Mouse (Mus musculus) neural tube, embryonic 12.5 days (tissue): ENCODE data around the gene Pdzd8. TPM values are rescaled to one million over a fixed set of nuclear protein-coding genes. Genes with fewer than 3 reads are reported as not detected.

Experiments
- ATAC-seq: fragments of 200-750 bp; cut with Nextera tagmentation; 2 replicates; pipeline ENCODE4 v1.8.0; 2017; ENCODE audit warnings: low read depth, mild to moderate bottlenecking, moderate TSS enrichment, moderate library complexity; ENCODE audit not compliant: low FRiP score
- H3K27ac ChIP-seq: fragments of 300-500 bp; sonication (generic); 2 replicates; pipeline ENCODE4 v1.5.1; 2016
- H3K27me3 ChIP-seq: fragments of 300-500 bp; sonication (generic); replicated peaks from 2 replicates; pipeline ENCODE4 v1.6.1; 2016; ENCODE audit warnings: mild to moderate bottlenecking
- H3K36me3 ChIP-seq: fragments of 300-500 bp; sonication (generic); 2 replicates; pipeline ENCODE4 v1.6.1; 2016; ENCODE audit warnings: mild to moderate bottlenecking
- H3K4me1 ChIP-seq: fragments of 300-500 bp; sonication (generic); 2 replicates; pipeline ENCODE4 v1.6.1; 2016
- H3K4me2 ChIP-seq: fragments of 300-500 bp; sonication (generic); replicated peaks from 2 replicates; pipeline ENCODE4 v1.6.1; 2016; ENCODE audit warnings: mild to moderate bottlenecking
- H3K4me3 ChIP-seq: fragments of 300-500 bp; sonication (generic); 2 replicates; pipeline ENCODE4 v1.5.1; 2016
- H3K9ac ChIP-seq: fragments of 300-500 bp; sonication (generic); 2 replicates; pipeline ENCODE4 v1.6.1; 2016; ENCODE audit warnings: mild to moderate bottlenecking
- H3K9me3 ChIP-seq: fragments of 300-500 bp; sonication (generic); 2 replicates; pipeline ENCODE4 v1.6.1; 2016; ENCODE audit warnings: mild to moderate bottlenecking
- WGBS: fragments of 180-500 bp; shearing (Covaris S2); methylation state at CpG from one replicate; pipeline ENCODE4 v1.1.7; 2016; 5-methylcytosine and 5-hydroxymethylcytosine counted together
- polyA plus RNA-seq: library from polyadenylated mRNA; unstranded; fragments of >200 nt; fragmentation: Nextera tagmentation; extraction: Ambion mirVana; gene quantifications from 2 replicates; pipeline ENCODE4 v1.2.1, GENCODE M21; 2016

The Pdzd8 gene
- polyA plus RNA-seq, 1 experiment from 2014 or later = 15.2 TPM

DNA sequence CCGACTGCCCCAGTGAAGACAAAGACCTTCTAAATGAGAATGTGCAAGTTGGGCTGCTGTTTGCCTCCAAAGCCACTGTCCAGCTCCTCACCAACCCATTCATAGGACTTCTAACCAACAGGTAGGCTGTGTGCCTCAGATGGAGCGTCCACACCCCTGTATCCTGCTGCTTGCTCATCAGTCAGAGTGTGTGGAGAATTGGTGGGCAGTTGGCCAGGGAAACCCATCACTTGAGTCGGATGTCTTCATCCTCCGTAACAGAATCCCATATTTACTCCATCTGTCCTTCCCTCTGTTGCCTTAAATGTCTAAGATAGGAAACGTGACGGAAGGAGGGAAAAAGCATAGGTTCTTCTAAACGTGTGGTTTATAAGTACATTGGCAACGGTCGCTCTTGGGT lies 82.4 kb downstream of the Pdzd8 start:
- Histone ChIP-seq H3K27ac (no peak overlapping the region), H3K4me2 (no peak overlapping the region), H3K4me1 (peaks cover 22% of the 10 kb centered on the region), H3K9ac (no peak overlapping the region), H3K4me3 (no peak overlapping the region), H3K9me3 (no peaks in the 10 kb centered on the region), H3K36me3 (no peaks in the 10 kb centered on the region), H3K27me3 (peaks cover 22% of the 10 kb centered on the region)
- no peak for ATAC-seq
- WGBS = 88% methylated on average over 9 of the region's 9 CpGs

DNA sequence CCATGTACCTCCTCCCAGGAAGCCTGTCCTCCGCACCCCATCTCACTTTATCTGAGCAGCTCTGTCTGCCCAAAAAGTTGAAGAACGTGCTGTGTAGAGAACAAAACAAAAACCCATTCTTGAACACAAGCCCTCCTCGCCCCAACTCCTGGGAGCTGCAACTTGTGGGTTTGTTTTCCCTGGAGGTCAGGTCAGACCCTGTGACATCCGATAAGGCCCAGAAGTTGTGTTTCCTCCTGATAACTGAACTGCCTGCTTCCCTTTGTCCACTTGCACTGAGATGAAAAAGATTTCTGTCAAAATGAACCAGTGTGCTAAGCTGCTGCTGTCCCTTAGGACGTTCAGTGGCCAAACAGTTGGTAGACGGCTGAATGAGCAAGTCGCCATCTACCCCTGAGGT lies 84.0 kb downstream of the Pdzd8 start:
- Histone ChIP-seq H3K27ac (no peak overlapping the region), H3K9me3 (peaks cover 9% of the 10 kb centered on the region), H3K36me3 (no peaks in the 10 kb centered on the region), H3K9ac (0 out of 2 replicates have a peak overlapping the region, but pooled peaks have one; percentile 52), H3K4me3 (no peak overlapping the region), H3K4me1 (peaks cover 13% of the 10 kb centered on the region), H3K27me3 (peaks cover 22% of the 10 kb centered on the region), H3K4me2 (peak overlapping the region; percentile 86)
- ATAC-seq = no peak
- WGBS = 57% methylated on average over 7 of the region's 7 CpGs

DNA sequence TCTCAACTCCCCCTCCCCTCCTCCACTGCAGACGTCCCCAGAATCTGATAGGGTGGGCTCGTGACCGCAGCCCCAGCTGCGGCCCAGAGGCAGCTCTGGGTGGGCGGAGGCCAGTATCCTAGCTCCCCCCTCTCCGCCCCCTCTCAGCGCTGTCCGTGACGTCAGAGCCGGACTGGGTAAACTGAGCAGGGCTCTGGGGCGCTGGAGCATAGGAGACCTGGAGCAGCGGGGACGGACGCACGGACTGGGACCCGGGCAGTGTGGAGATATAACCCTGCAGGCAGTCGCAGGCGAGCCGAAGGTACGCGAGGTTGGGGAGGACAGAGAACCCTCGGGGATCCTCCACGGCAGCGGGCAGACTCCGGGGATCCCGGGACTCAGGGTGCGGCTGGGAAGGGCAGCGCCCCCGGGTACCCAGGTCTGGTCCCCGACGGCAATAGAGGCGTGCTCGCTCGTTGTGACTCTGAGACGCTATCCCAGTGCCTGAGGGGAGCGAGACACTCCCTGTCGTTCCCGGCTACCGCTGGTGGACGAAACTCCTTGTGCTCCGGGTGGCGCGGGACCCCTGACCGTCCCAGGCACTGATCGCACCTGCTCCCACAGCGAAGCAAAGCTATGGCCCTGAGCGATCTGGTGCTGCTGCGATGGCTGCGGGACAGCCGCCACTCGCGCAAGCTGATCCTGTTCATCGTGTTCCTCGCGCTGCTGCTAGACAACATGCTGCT lies 84.7 kb downstream of the Pdzd8 start, which contains the start of gene Slc18a2:
Gene Slc18a2, plus strand, starts transcription at position 179 of the 725 bp plus-strand sequence.
- peak within 1 kb of the TSS; percentile 40 for H3K4me3 ChIP-seq
- peak within 1 kb of the TSS; percentile 52 for H3K9ac ChIP-seq
- under 1% methylated on average over 55 of the region's 55 CpGs for WGBS
- peak; percentile 87 for ATAC-seq
- H3K4me1 ChIP-seq = peaks cover 13% of the 10 kb centered on the region
- peaks cover 10% of the 10 kb centered on the region for H3K9me3 ChIP-seq
- no peak within 1 kb of the TSS for H3K27ac ChIP-seq
- peaks cover 22% of the 10 kb centered on the region for H3K27me3 ChIP-seq
- no peaks in the 10 kb centered on the region for H3K36me3 ChIP-seq
- H3K4me2 ChIP-seq = peak within 1 kb of the TSS; percentile 86

DNA sequence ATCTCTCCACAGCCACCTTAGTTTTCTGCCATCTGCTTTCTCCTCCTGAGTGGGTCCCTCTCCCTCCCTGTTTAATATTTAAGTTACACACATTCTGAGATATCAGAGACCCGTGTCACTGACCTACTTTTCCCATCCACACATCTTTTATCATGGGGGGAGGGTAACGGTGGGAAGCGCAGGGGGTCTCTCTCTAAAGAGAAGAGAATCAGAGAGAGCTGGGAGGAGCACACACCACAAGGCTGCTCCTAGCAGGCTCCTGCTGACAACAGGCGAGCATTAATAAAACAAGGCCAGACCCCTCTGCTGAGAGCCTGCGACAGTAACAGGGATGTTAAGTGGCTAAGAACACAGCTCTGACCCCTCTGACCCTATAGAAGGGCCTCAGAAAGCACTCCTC lies 85.9 kb downstream of the Pdzd8 start:
- H3K9ac ChIP-seq = no peak overlapping the region
- peaks cover 10% of the 10 kb centered on the region for H3K9me3 ChIP-seq
- H3K4me1 ChIP-seq = peaks cover 13% of the 10 kb centered on the region
- no peak overlapping the region for H3K4me2 ChIP-seq
- no peak for ATAC-seq
- H3K4me3 ChIP-seq = no peak overlapping the region
- 40% methylated on average over 5 of the region's 5 CpGs for WGBS
- H3K27me3 ChIP-seq = peaks cover 22% of the 10 kb centered on the region
- H3K36me3 ChIP-seq = no peaks in the 10 kb centered on the region
- no peak overlapping the region for H3K27ac ChIP-seq

GRCm38 (mm10) chr19:59252651-59253050 lies 92.9 kb downstream of the Pdzd8 start:
- H3K36me3 ChIP-seq = no peaks in the 10 kb centered on the region
- no peak overlapping the region for H3K4me2 ChIP-seq
- no peak for ATAC-seq
- H3K27me3 ChIP-seq = no peaks in the 10 kb centered on the region
- WGBS = 78% methylated on average over 2 of the region's 2 CpGs
- no peak overlapping the region for H3K27ac ChIP-seq
- H3K9me3 ChIP-seq = peaks cover 10% of the 10 kb centered on the region
- H3K9ac ChIP-seq = no peak overlapping the region
- H3K4me1 ChIP-seq = no peaks in the 10 kb centered on the region
- no peak overlapping the region for H3K4me3 ChIP-seq

DNA sequence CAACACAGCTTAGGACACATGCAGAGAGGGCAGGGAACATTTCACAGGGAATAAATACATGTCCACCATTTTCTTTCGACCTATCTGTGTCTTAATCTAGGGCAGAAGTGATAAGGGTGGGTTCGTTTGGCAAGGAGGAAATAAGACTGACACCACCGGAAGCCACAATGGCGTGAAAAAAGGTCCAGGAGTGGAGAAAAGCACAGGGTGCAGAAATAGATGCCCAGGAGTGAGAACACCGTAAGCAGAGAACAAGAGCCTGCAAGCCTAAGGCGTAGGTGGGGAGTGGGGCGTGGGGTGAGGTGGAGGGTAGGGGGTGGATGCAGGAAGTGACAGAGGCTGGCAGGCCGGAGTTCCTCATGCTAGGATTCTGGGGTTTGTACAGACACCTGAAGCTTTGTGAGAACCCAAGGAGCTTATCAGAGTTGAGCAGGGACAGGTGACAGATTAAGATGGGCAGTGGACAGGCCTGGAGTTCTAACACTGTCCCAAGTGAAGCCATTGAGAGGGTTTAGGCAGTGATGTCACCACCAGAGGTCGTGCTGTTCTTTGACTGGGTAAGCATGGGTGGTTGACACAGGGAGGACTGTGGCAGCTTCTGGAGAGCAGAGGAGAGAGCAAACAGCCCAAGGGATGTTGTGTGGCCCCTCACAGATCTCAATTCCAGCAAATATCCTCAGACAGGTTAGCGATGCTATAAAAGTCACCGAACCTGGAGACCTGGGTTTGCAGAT lies 96.9 kb downstream of the Pdzd8 start:
- Histone ChIP-seq H3K36me3 (no peaks in the 10 kb centered on the region), H3K27me3 (no peaks in the 10 kb centered on the region), H3K9me3 (no peaks in the 10 kb centered on the region), H3K9ac (no peak overlapping the region), H3K4me3 (no peak overlapping the region), H3K4me2 (no peak overlapping the region), H3K27ac (no peak overlapping the region), H3K4me1 (no peaks in the 10 kb centered on the region)
- ATAC-seq = no peak
- WGBS = 80% methylated on average over 11 of the region's 11 CpGs

DNA sequence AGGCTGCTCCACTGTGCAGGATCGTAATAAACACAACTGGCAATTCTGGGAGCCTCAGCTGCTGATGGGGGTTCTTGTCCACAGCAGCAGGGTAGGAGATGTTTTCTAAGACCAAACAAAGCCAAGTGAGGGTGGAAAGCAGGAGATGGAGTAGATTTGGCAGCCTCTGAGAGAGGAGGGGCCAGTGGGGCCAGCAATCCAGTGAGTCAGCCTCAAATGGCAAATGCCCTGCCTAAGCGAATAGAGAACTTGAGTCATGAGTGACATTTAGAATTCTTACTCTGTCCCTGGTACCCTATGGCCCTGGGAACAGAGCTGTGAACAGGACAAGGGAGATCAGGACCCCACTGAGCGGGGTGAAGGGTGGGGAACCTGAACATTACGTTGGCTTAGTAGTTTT lies 97.4 kb downstream of the Pdzd8 start:
- Histone ChIP-seq H3K27ac (no peak overlapping the region), H3K4me3 (no peak overlapping the region), H3K27me3 (no peaks in the 10 kb centered on the region), H3K9me3 (no peaks in the 10 kb centered on the region), H3K4me2 (no peak overlapping the region), H3K4me1 (no peaks in the 10 kb centered on the region), H3K36me3 (no peaks in the 10 kb centered on the region), H3K9ac (no peak overlapping the region)
- 85% methylated on average over 4 of the region's 4 CpGs for WGBS
- ATAC-seq = no peak

Other genes with a start within 250 kb of the Pdzd8 start
- gene Vax1, start 175.7 kb downstream of the Pdzd8 start, polyA plus RNA-seq = 0.19 TPM in 1 of 2 replicates, not detected in the other
- not detected in 2 replicates for gene Kcnk18, start 126.6 kb downstream of the Pdzd8 start, polyA plus RNA-seq
- gene Slc18a2, start 84.9 kb downstream of the Pdzd8 start, polyA plus RNA-seq = 9.7 and 11.0 TPM in 2 replicates
- gene Rps12-ps3, start 23.5 kb downstream of the Pdzd8 start, polyA plus RNA-seq = 4.9 and 11.4 TPM in 2 replicates
- gene Emx2, start 112.6 kb upstream of the Pdzd8 start, polyA plus RNA-seq = 0.54 and 2.1 TPM in 2 replicates